Comparison of ENCODE assay signal across 27 mouse cellular contexts in genomic region chr15:82464701-82465100, GRCm38 (mm10). TPM values are rescaled to one million over a fixed set of nuclear protein-coding genes. Genes with fewer than 3 reads are reported as not detected.
"Had no signal": no experiment of that assay in that cellular context is flagged by ENCODE, and none has a peak within 500 bp of the region (broad histone marks: within the 10 kb centered on the region; RNA-seq: fewer than 3 reads in every experiment).

No protein-coding gene starts in this region.

- H3K36me3 ChIP-seq: liver, embryonic 13.5 days; liver, embryonic 15.5 days; midbrain, embryonic 13.5 days; neural tube, embryonic 12.5 days had no signal

- H3K27ac ChIP-seq: liver, embryonic 13.5 days; liver, embryonic 15.5 days; midbrain, embryonic 13.5 days; neural tube, embryonic 12.5 days had no signal

- H3K9me3 ChIP-seq: liver, embryonic 13.5 days; liver, embryonic 15.5 days; midbrain, embryonic 13.5 days; neural tube, embryonic 12.5 days had no signal

- H3K4me1 ChIP-seq: liver, embryonic 13.5 days; liver, embryonic 15.5 days; midbrain, embryonic 13.5 days; neural tube, embryonic 12.5 days had no signal

- H3K4me3 ChIP-seq: liver, embryonic 13.5 days; liver, embryonic 15.5 days; midbrain, embryonic 13.5 days; myocyte; neural tube, embryonic 12.5 days had no signal

- H3K4me2 ChIP-seq: liver, embryonic 13.5 days; liver, embryonic 15.5 days; lung, embryonic 14.5 days; midbrain, embryonic 11.5 days; midbrain, embryonic 13.5 days; neural tube, embryonic 12.5 days had no signal

- H3K9ac ChIP-seq: liver, embryonic 13.5 days; liver, embryonic 15.5 days; lung, embryonic 14.5 days; midbrain, embryonic 13.5 days; neural tube, embryonic 12.5 days had no signal

- ATAC-seq: midbrain, embryonic 13.5 days; midbrain, embryonic 16.5 days had no signal

- DNase-seq: liver, embryonic 13.5 days; lung, adult 18-20 months; lung, embryonic 14.5 days; lung, postnatal 10 days; lung, postnatal 4 days; retina, postnatal 1 day; right cerebral cortex, adult 18-20 months; right cerebral cortex, postnatal 25 days; right cerebral cortex, postnatal 4 days; spleen, adult 18-20 months; thymus, adult 2 months; thymus, postnatal 25 days; thymus, postnatal 4 days had no signal

- H3K27me3 ChIP-seq: liver, embryonic 13.5 days; liver, embryonic 15.5 days; midbrain, embryonic 13.5 days; neural tube, embryonic 12.5 days had no signal

RNA-seq across cellular contexts. Expression of gene Cyp2d9, which starts 31.5 kb away (rescaled TPM):
- total RNA-seq: megakaryocyte, adult 5-6 weeks; megakaryocyte-erythroid progenitor cell, adult 5-6 weeks had no signal
- polyA plus RNA-seq: lung, embryonic 14.5 days; lung, embryonic 16.5 days; midbrain, embryonic 11.5 days; midbrain, embryonic 13.5 days; midbrain, embryonic 16.5 days; myocyte; neural tube, embryonic 12.5 days; neural tube, embryonic 14.5 days; small intestine, adult 2 months; stomach, embryonic 14.5 days; testis, adult 2 months; urinary bladder, adult 2 months had no signal

RNA-seq across cellular contexts. Expression of gene Cyp2d10, which starts 57.7 kb away (rescaled TPM):
- total RNA-seq: megakaryocyte, adult 5-6 weeks; megakaryocyte-erythroid progenitor cell, adult 5-6 weeks had no signal
- polyA plus RNA-seq: lung, embryonic 14.5 days; midbrain, embryonic 11.5 days; midbrain, embryonic 13.5 days; midbrain, embryonic 16.5 days; myocyte; neural tube, embryonic 12.5 days; neural tube, embryonic 14.5 days; stomach, embryonic 14.5 days; testis, adult 2 months; urinary bladder, adult 2 months had no signal
